Comparison of ENCODE assay signal across 27 mouse cellular contexts in genomic region chr5:100568177-100568576, GRCm38 (mm10). TPM values are rescaled to one million over a fixed set of nuclear protein-coding genes. Genes with fewer than 3 reads are reported as not detected.
DNase-seq lines count a peak whose midpoint lies in the region; ATAC-seq and TF ChIP-seq lines count a peak whose summit lies in the region.
"Had no signal": no experiment of that assay in that cellular context is flagged by ENCODE, and none has a peak within 500 bp of the region (broad histone marks: within the 10 kb centered on the region; RNA-seq: fewer than 3 reads in every experiment).

No protein-coding gene starts in this region.

- no peak for TF ChIP-seq CTCF in kidney, adult 2 months (conservative IDR thresholded peaks at IDR 0.05; ENCODE audit: insufficient read depth, insufficient read length, low read depth, low read length)
- TF ChIP-seq CTCF in intestine, postnatal 0 days (IDR thresholded peaks at IDR 0.05; ENCODE audit: low read depth) = no peak

- no peak for ATAC-seq in liver, embryonic 13.5 days (ENCODE audit: low read depth)
- peak; percentile 52 for ATAC-seq in intestine, postnatal 0 days
- peak; percentile 34 for ATAC-seq in stomach, embryonic 16.5 days (ENCODE audit: insufficient read depth, low FRiP score)
- ATAC-seq: forebrain, embryonic 14.5 days; midbrain, embryonic 13.5 days had no signal

- no peaks in the 10 kb centered on the region for H3K36me3 ChIP-seq in kidney, adult 2 months (ENCODE audit: control insufficient read depth, insufficient read depth, low read length)
- no peaks in the 10 kb centered on the region for H3K36me3 ChIP-seq in liver, embryonic 13.5 days
- H3K36me3 ChIP-seq in intestine, postnatal 0 days (ENCODE audit: control insufficient read depth, insufficient read depth) = peaks cover 12% of the 10 kb centered on the region
- no peaks in the 10 kb centered on the region for H3K36me3 ChIP-seq in stomach, embryonic 16.5 days (ENCODE audit: control insufficient read depth, insufficient read depth, low read length)
- H3K36me3 ChIP-seq: embryonic facial prominence, embryonic 13.5 days; heart, embryonic 12.5 days; hindbrain, embryonic 12.5 days; midbrain, embryonic 13.5 days had no signal

- no peak for TF ChIP-seq POLR2A in kidney, adult 2 months (IDR thresholded peaks at IDR 0.05; ENCODE audit: low read depth, low read length)

- no peak overlapping the region for H3K9ac ChIP-seq in liver, embryonic 13.5 days
- 0 out of 2 replicates have a peak overlapping the region, but pooled peaks have one; percentile 62 for H3K9ac ChIP-seq in intestine, postnatal 0 days (ENCODE audit: low read depth, low read length)
- H3K9ac ChIP-seq in stomach, embryonic 16.5 days (ENCODE audit: low read length) = peak overlapping the region; percentile 17; the same call in 1 of the 2 replicates
- H3K9ac ChIP-seq: embryonic facial prominence, embryonic 13.5 days; heart, embryonic 12.5 days; hindbrain, embryonic 12.5 days; midbrain, embryonic 13.5 days had no signal

- H3K4me3 ChIP-seq in kidney, adult 2 months (ENCODE audit: insufficient read depth, low read depth, low read length) = no peak overlapping the region
- H3K4me3 ChIP-seq in liver, embryonic 13.5 days (replicated peaks) = no peak overlapping the region
- peak overlapping the region; percentile 20 for H3K4me3 ChIP-seq in intestine, postnatal 0 days (ENCODE audit: low read depth, low read length)
- peak overlapping the region; percentile 9; the same call in 1 of the 2 replicates for H3K4me3 ChIP-seq in stomach, embryonic 16.5 days (replicated peaks; ENCODE audit: low read length)
- H3K4me3 ChIP-seq: embryonic facial prominence, embryonic 13.5 days; gastrocnemius, adult 2 months; heart, embryonic 12.5 days; hindbrain, embryonic 12.5 days; left cerebral cortex, adult 2 months; megakaryocyte, embryonic 14.5 days; midbrain, embryonic 13.5 days had no signal

- H3K27me3 ChIP-seq in kidney, adult 2 months (replicated peaks; ENCODE audit: control insufficient read depth, insufficient read depth, low read length) = no peaks in the 10 kb centered on the region
- H3K27me3 ChIP-seq in liver, embryonic 13.5 days = peaks cover 20% of the 10 kb centered on the region
- H3K27me3 ChIP-seq in intestine, postnatal 0 days (replicated peaks; ENCODE audit: control insufficient read depth, insufficient read depth, low read length) = no peaks in the 10 kb centered on the region
- no peaks in the 10 kb centered on the region for H3K27me3 ChIP-seq in stomach, embryonic 16.5 days (ENCODE audit: control insufficient read depth, insufficient read depth, low read length)
- H3K27me3 ChIP-seq: embryonic facial prominence, embryonic 13.5 days; hindbrain, embryonic 12.5 days; megakaryocyte, embryonic 14.5 days; midbrain, embryonic 13.5 days; Patski had no signal

- H3K27ac ChIP-seq in kidney, adult 2 months (ENCODE audit: insufficient read depth, low read depth, low read length) = 0 out of 2 replicates have a peak overlapping the region, but pooled peaks have one; percentile 26
- H3K27ac ChIP-seq in liver, embryonic 13.5 days = no peak overlapping the region
- H3K27ac ChIP-seq in intestine, postnatal 0 days (ENCODE audit: low read depth, low read length) = peak overlapping the region; percentile 80
- peak overlapping the region; percentile 73 for H3K27ac ChIP-seq in stomach, embryonic 16.5 days (ENCODE audit: low read length)
- H3K27ac ChIP-seq: embryonic facial prominence, embryonic 13.5 days; gastrocnemius, adult 2 months; hindbrain, embryonic 12.5 days; left cerebral cortex, adult 2 months; midbrain, embryonic 13.5 days had no signal

- DNase-seq in kidney, adult 2 months = peak; percentile 56
- DNase-seq in kidney, adult 9 months = no peak
- no peak for DNase-seq in liver, embryonic 13.5 days
- no peak for DNase-seq in liver
- no peak for DNase-seq in natural killer cell, adult 2 months (ENCODE audit: low spot score in 2 of 2)
- DNase-seq in layer of hippocampus, adult 8-10 months (ENCODE audit: low spot score in 2 of 2) = no peak
- DNase-seq: adrenal gland, adult 8-10 months; cerebellum, adult 18-20 months; cerebellum, postnatal 36 days; embryo, embryonic 11 days; gastrocnemius, adult 2 months; heart, postnatal 10 days; lung, adult 2 months; lung, postnatal 36 days; thymus, postnatal 25 days had no signal

- H3K4me1 ChIP-seq in kidney, adult 2 months (ENCODE audit: control insufficient read depth, insufficient read depth, low read length) = peaks cover 6% of the 10 kb centered on the region; the same call in 1 of the 2 replicates
- H3K4me1 ChIP-seq in liver, embryonic 13.5 days (replicated peaks) = peaks cover 39% of the 10 kb centered on the region
- H3K4me1 ChIP-seq in intestine, postnatal 0 days (replicated peaks; ENCODE audit: control insufficient read depth, insufficient read depth, low read length) = 0 out of 2 replicates have a peak, but pooled peaks cover 5% of the 10 kb centered on the region
- H3K4me1 ChIP-seq in stomach, embryonic 16.5 days (ENCODE audit: control insufficient read depth, insufficient read depth, low read length) = peaks cover 30% of the 10 kb centered on the region
- H3K4me1 ChIP-seq: embryonic facial prominence, embryonic 13.5 days; hindbrain, embryonic 12.5 days; midbrain, embryonic 13.5 days had no signal

- 43% methylated on average over 8 of the region's 8 CpGs for WGBS in kidney, adult 2 months
- WGBS in liver, embryonic 13.5 days (ENCODE audit: insufficient replicate concordance) = 38% methylated on average over 8 of the region's 8 CpGs
- WGBS in intestine, postnatal 0 days = 21% methylated on average over 8 of the region's 8 CpGs
- WGBS in stomach, embryonic 16.5 days = 40% methylated on average over 8 of the region's 8 CpGs

- H3K4me2 ChIP-seq in liver, embryonic 13.5 days = peak overlapping the region; percentile 6; the same call in 1 of the 2 replicates
- H3K4me2 ChIP-seq in intestine, postnatal 0 days (replicated peaks; ENCODE audit: low read depth) = peak overlapping the region; percentile 70
- H3K4me2 ChIP-seq in stomach, embryonic 16.5 days (ENCODE audit: low read depth, low read length) = peak overlapping the region; percentile 29
- H3K4me2 ChIP-seq: embryonic facial prominence, embryonic 13.5 days; heart, embryonic 12.5 days; hindbrain, embryonic 12.5 days; midbrain, embryonic 13.5 days had no signal

- no peaks in the 10 kb centered on the region for H3K9me3 ChIP-seq in liver, embryonic 13.5 days (replicated peaks)
- no peaks in the 10 kb centered on the region for H3K9me3 ChIP-seq in intestine, postnatal 0 days (ENCODE audit: control insufficient read depth)
- H3K9me3 ChIP-seq in stomach, embryonic 16.5 days (replicated peaks; ENCODE audit: control insufficient read depth, low read length) = no peaks in the 10 kb centered on the region
- H3K9me3 ChIP-seq: embryonic facial prominence, embryonic 13.5 days; heart, embryonic 12.5 days; hindbrain, embryonic 12.5 days; megakaryocyte, embryonic 14.5 days; midbrain, embryonic 13.5 days had no signal

RNA-seq across cellular contexts. Expression of gene Plac8, which starts 3.9 kb away (rescaled TPM):
- polyA plus RNA-seq in kidney, adult 2 months (2012; rRNA removed) = 44.5 and 60.0 TPM in 2 replicates
- 56.3 and 58.7 TPM in 2 replicates for polyA plus RNA-seq in liver, embryonic 13.5 days (2015; fragmentation: Nextera tagmentation; extraction: Ambion mirVana)
- 1,517 and 1,527 TPM in 2 replicates for polyA plus RNA-seq in intestine, postnatal 0 days (2015; fragmentation: Nextera tagmentation; extraction: Ambion mirVana)
- 226 and 255 TPM in 2 replicates for polyA plus RNA-seq in stomach, embryonic 16.5 days (2015; fragmentation: Nextera tagmentation; extraction: Ambion mirVana)
- total RNA-seq in layer of hippocampus, adult 8-10 months (2022) = not detected
- total RNA-seq: gastrocnemius, adult 2 months; layer of hippocampus, postnatal 10 days; left cerebral cortex, adult 2 months; left cerebral cortex, postnatal 36 days had no signal
- polyA plus RNA-seq: midbrain, embryonic 13.5 days had no signal

RNA-seq across cellular contexts. Expression of gene Cops4, which starts 50.1 kb away (rescaled TPM):
- polyA plus RNA-seq in kidney, adult 2 months (2012; rRNA removed) = 25.4 and 29.8 TPM in 2 replicates
- 96.0 and 110 TPM in 2 replicates for polyA plus RNA-seq in liver, embryonic 13.5 days (2015; fragmentation: Nextera tagmentation; extraction: Ambion mirVana)
- 76.9 and 77.6 TPM in 2 replicates for polyA plus RNA-seq in intestine, postnatal 0 days (2015; fragmentation: Nextera tagmentation; extraction: Ambion mirVana)
- polyA plus RNA-seq in stomach, embryonic 16.5 days (2015; fragmentation: Nextera tagmentation; extraction: Ambion mirVana) = 163 and 168 TPM in 2 replicates
- total RNA-seq in layer of hippocampus, adult 8-10 months (2022) = 10 to 100 TPM; 80.1 to 90.7 (median 88.1) TPM

Comparison
In these comparisons a context has a peak if more than half of its experiments do, and no peak if none do; other contexts are left out.
1. H3K4me3 ChIP-seq: peak in intestine, postnatal 0 days (single experiment) and stomach, embryonic 16.5 days (single experiment); none in kidney, adult 2 months (single experiment) and liver, embryonic 13.5 days (single experiment).
2. H3K4me2 ChIP-seq: peak in every context shown above with its lines; median percentile 70 in intestine, postnatal 0 days; 29 in stomach, embryonic 16.5 days; 6 in liver, embryonic 13.5 days.